Mouse (Mus musculus) ES-Bruce4 (cell line): ENCODE data around the gene Fads6.

Experiments
- CTCF ChIP-seq: IDR thresholded peaks from one replicate; pipeline ENCODE4 v1.8.1; 2011; ENCODE audit warnings: low read depth, low read length
- POLR2A ChIP-seq: IDR thresholded peaks from one replicate; pipeline ENCODE4 v1.8.1; 2011; ENCODE audit warnings: low read length; ENCODE audit not compliant: insufficient read depth

DNA sequence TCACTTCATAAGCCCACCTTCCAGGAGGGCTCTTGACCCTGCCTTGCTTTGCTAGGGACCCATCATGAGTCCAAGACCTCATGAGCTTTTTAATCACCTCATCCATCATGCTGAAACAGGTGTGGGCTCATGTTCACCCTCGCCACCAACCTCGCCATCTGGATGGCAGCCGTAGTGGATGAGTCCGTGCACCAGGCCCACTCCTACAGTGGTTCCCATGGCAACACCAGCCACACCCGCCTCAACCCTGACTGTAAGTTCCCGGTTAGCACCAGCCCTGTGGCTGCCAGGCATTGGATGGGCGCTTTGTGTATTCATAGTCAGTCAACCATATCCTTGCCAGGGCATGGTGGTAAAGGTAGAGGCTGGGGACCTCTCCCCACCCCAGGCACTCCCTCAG, 29.3 kb upstream of the Fads6 start:
- TF ChIP-seq POLR2A, result no peak
- TF ChIP-seq CTCF, result no peak
